Mouse (Mus musculus): Measurements from ENCODE around the gene Phf21b. TPM values are rescaled to one million over a fixed set of nuclear protein-coding genes. Genes with fewer than 3 reads are reported as not detected.

Phf21b gene
- total RNA-seq (2021) = under 1 TPM; 0.38 to 0.82 TPM
- long read RNA-seq, experiment 1, partial matches to known transcripts = 0 of 2 reads
- long read RNA-seq, experiment 1, other reads (novel, unspliced or antisense) = 2 of 2 reads
- long read RNA-seq, experiment 2 = 0 reads

- peak; percentile 86 for DNase-seq
Observed at GRCm38 (mm10) chr15:84856006-84856995, at the start of gene Phf21b. TSS of gene Phf21b (minus strand) at chr15:84856049.

GRCm38 (mm10) chr15:84903843-84904385 lies 48.1 kb upstream of the Phf21b start:
- DNase-seq = no peak

GRCm38 (mm10) chr15:84898077-84898476 lies 42.2 kb upstream of the Phf21b start:
- no peak for DNase-seq

- DNase-seq = no peak
Observed at GRCm38 (mm10) chr15:84896664-84897063, 40.8 kb upstream of the Phf21b start.

- DNase-seq = peak; percentile 9
Observed at GRCm38 (mm10) chr15:84896216-84896615, 40.4 kb upstream of the Phf21b start.

- no peak for DNase-seq
Observed at GRCm38 (mm10) chr15:84891658-84892057, 35.8 kb upstream of the Phf21b start.

- DNase-seq = no peak
Observed at GRCm38 (mm10) chr15:84891246-84891645, 35.4 kb upstream of the Phf21b start.

- no peak for DNase-seq
Observed at GRCm38 (mm10) chr15:84888066-84888465, 32.2 kb upstream of the Phf21b start.

GRCm38 (mm10) chr15:84877029-84877815 lies 21.4 kb upstream of the Phf21b start:
- no peak for DNase-seq

- no peak for DNase-seq
Observed at GRCm38 (mm10) chr15:84873867-84874266, 18.0 kb upstream of the Phf21b start.

- DNase-seq = no peak
Observed at GRCm38 (mm10) chr15:84873079-84873478, 17.2 kb upstream of the Phf21b start.

- DNase-seq = no peak
Observed at GRCm38 (mm10) chr15:84871802-84872201, 16.0 kb upstream of the Phf21b start.

GRCm38 (mm10) chr15:84861911-84862310 lies 6.1 kb upstream of the Phf21b start:
- no peak for DNase-seq

- DNase-seq = no peak
Observed at GRCm38 (mm10) chr15:84857623-84858022, 1.8 kb upstream of the Phf21b start.

- peak; percentile 12 for DNase-seq
Observed at GRCm38 (mm10) chr15:84854921-84855901, 638 bp downstream of the Phf21b start.

- no peak for DNase-seq
Observed at GRCm38 (mm10) chr15:84854171-84854811, 1.6 kb downstream of the Phf21b start.

GRCm38 (mm10) chr15:84853261-84854137 lies 2.4 kb downstream of the Phf21b start:
- peak; percentile 73 for DNase-seq

GRCm38 (mm10) chr15:84852457-84853070 lies 3.3 kb downstream of the Phf21b start:
- DNase-seq = peak; percentile 16

GRCm38 (mm10) chr15:84850321-84850720 lies 5.5 kb downstream of the Phf21b start:
- DNase-seq = no peak
